Mouse (Mus musculus) cerebellum, adult (tissue): ENCODE measurements around the gene Rfx3.
A peak's percentile ranks its signal among the peaks of the same experiment; 100 is the strongest.

ENCODE experiments used
- ATAC-seq: cut with Nextera tagmentation; 2 replicates; pipeline ENCODE4 v1.9.2; 2017; ENCODE audit warnings: mild to moderate bottlenecking, moderate library complexity, mixed read lengths; ENCODE audit not compliant: insufficient number of reproducible peaks, low FRiP score, low TSS enrichment

Rfx3 gene

GRCm38 (mm10) chr19:27906976-27907375 is 104.0 kb downstream of the Rfx3 start:
- no peak for ATAC-seq

- ATAC-seq, result no peak
Measured at GRCm38 (mm10) chr19:27905976-27906375, 105.0 kb downstream of the Rfx3 start.

GRCm38 (mm10) chr19:27905172-27905571 is 105.8 kb downstream of the Rfx3 start:
- no peak for ATAC-seq

- ATAC-seq, result peak; percentile 90
Measured at GRCm38 (mm10) chr19:27904655-27905054, 106.3 kb downstream of the Rfx3 start.

- peak; percentile 74 for ATAC-seq
Measured at GRCm38 (mm10) chr19:27904209-27904608, 106.8 kb downstream of the Rfx3 start.

- no peak for ATAC-seq
Measured at GRCm38 (mm10) chr19:27902601-27903000, 108.4 kb downstream of the Rfx3 start.

DNA sequence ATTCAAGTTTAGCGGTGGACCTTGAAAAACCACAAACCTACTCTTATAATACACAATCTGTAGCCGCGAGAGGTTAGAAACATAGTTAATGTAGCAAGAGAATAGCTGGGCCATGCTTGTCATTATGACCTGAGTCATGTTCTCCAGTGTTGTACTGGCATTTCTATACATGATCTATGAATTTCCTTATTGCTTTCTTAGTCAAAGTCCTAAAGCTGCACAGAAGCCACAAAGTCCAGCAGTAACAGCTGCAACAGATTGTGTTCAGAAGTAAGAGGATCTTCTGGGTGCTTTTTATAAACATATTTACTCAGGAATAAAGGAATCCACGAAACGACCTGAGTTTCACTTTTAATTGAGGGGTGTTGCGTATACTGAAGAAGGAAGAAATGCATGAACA is 109.3 kb downstream of the Rfx3 start:
- no peak for ATAC-seq

- no peak for ATAC-seq
Measured at GRCm38 (mm10) chr19:27884520-27884919, 126.4 kb downstream of the Rfx3 start.

GRCm38 (mm10) chr19:27877429-27877828 is 133.5 kb downstream of the Rfx3 start:
- ATAC-seq, result no peak

DNA sequence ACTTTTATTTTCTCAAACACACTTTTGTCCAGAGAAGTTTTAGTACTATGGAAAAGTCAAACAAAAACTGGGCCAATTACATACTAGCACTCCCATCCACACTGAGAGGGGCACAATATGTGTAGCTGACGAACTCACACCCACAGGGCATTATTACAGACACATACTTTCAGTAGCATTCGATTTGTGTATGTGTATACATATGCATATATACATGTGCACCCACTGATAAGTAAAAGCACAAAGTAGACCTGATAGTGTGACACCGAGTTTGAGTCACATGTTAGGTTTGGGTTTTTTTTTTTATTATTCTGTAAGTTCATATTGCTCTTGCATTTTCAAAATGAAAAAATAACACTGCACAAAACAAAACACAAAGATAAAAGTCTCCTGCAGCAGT is 140.2 kb downstream of the Rfx3 start:
- ATAC-seq, result no peak

DNA sequence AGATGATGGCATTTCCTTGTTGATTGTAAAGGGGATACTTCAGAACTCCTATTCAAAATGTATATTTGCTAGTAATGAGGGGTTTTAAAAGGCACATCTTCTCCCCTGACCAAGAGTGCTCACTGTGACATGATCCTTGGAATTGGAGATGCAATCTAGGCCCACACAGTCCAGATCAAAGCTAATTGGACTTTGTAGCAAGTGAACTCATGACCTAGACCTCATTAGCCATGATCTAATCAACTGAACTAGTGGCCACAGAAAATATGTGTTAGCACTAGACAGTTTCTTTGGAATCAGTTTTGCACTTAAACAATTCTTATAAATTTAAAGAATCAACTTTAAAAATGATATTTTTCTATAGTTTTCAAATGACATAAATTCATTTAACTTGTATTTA is 151.3 kb downstream of the Rfx3 start:
- ATAC-seq, result no peak

DNA sequence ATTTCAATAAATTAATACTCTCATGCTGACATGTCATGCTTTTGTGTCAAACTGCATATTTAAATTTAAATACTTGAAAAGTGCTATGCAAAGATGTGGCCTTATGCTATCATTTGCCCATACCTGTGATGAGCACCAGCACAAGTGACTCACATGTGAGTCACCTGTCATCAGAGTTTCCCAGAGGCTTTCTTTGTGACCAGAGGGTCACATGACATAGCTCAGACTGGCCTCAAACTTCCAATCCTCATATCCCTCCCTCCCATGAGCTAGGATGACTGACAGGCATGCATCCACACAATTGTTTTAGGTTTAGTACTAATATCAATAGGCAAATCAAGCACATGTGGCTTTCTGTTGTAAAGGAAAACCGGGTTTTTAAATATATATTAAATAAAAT is 162.0 kb downstream of the Rfx3 start:
- no peak for ATAC-seq

DNA sequence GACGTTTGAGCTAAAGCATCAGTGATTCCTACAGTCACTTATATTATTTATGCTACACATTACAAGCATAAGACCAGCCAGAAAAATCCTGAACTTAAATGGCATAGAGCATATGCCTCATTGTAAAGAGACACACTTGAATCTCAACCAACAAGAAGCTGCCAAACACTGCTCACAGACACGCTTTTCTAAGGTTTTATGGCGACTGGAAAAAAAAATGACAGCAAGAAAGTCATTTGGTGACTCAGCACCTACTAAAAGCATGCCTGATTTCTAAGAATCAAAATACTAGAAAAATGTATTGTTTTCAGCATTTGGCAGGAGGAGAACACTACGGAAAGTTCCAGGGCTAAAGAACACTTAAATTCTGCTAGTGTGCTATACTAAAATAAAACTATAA is 163.9 kb downstream of the Rfx3 start:
- ATAC-seq, result no peak

GRCm38 (mm10) chr19:27838635-27839034 is 172.3 kb downstream of the Rfx3 start:
- no peak for ATAC-seq

- peak; percentile 70; the same call in 1 of the 2 replicates for ATAC-seq
Measured at GRCm38 (mm10) chr19:27838041-27838440, 172.9 kb downstream of the Rfx3 start.

GRCm38 (mm10) chr19:27832448-27832847 is 178.5 kb downstream of the Rfx3 start:
- no peak for ATAC-seq

- ATAC-seq, result no peak
Measured at GRCm38 (mm10) chr19:27828316-27828715, 182.7 kb downstream of the Rfx3 start.

DNA sequence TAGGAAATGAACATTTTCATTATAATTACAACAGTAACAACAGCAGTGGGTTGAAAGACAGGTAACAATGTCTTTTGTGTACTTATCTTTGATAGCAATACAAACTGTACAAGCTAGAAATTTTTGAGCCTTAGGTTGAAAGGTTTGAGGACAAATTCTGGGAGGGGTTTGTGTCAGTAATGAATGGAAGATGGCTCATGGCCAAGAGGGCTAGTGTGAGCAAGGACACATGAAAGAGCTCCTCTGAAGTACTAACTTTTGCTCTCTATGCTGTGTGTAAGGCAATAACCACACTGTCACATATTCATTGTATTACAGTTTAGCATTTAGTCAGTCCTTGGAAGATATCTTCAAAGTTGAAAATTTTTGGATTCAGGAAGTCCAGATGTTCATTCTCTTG is 193.3 kb downstream of the Rfx3 start:
- ATAC-seq, result no peak

DNA sequence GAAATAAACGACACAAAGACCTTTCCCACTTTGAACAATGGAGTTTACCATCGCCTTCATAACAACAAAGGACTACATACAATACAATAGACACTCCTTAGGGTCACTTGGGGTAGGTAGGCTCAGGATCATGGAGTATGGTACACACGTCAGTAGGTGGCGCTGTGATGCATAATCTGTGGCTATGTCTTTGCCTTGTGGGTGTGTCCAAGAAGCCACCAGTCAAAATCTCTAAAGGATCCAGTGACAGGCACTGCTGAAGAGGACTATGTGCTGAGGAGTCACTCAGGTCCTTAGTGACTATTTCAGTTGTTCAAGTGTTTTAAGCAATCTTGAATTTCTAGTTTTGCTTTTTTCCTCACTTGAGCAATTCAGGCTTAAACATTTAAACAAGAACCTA is 230.9 kb downstream of the Rfx3 start:
- peak; percentile 70; the same call in 1 of the 2 replicates for ATAC-seq

DNA sequence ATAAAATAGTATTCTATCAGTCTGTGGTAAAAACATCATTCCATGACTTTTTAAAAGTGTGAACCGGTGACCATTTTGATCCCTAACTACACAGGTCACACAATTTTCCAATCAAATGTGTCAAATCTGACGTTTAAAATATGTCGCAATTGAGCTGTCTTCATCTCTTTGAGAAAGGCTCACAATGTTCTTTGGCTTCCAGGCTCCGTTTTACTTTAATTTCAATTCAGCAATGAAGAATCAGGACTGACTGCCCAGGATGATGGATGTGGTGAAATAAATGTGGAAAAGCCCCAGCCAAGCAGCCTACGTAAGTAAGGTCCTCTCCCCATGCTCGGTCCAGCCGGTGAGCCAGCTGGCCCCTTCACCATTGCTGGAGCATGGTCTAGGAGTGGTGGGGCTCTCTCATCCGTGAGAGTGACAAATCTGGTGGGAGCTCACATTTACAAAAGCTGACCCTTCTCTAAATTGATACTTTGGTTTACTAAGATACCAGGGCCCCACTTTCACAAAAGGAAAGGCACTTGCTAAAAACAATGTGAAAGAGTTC is 240.2 kb downstream of the Rfx3 start:
- no peak for ATAC-seq

GRCm38 (mm10) chr19:27768444-27768843 is 242.5 kb downstream of the Rfx3 start:
- peak; percentile 61 for ATAC-seq

DNA sequence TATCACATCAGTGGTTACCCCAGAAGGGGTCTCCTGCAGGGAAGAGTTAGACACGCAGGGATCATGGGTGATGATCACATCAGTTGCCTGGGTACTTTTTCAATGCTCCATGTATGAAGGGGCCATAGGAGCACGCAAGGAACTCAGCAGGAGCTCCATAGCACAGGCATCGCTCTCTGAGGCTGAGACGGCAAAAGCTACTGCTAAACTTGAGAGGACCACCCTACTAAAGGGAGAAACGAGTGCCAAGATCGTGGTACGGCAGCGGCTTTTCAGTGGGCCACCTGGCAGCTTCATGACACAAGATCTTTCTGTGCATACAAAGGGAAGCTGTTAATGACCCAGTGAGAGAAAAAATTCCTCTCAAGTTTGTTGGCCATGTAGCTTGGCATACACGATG is 250.7 kb downstream of the Rfx3 start:
- no peak for ATAC-seq

DNA sequence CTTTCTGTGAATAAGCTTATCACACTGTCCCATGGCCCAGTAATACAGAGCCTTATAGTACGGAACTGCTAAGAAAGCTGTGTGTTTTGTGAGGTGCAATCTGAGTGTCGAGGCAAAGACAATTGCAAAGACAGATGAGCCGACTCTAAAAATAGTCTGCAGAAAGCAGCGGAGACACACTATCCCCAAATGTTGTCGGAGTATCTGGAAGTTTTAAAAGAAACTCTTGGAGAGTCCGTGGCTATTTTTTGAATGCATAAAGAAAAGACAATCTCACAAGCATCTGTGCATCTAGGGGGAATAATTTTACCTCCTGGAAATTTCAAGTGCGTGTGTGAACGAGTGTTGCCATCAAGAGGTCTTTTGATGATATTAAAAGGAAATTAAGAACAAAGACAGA is 251.6 kb downstream of the Rfx3 start:
- no peak for ATAC-seq
